Comparison of ENCODE assay signal across 15 mouse cellular contexts in the genomic region with DNA sequence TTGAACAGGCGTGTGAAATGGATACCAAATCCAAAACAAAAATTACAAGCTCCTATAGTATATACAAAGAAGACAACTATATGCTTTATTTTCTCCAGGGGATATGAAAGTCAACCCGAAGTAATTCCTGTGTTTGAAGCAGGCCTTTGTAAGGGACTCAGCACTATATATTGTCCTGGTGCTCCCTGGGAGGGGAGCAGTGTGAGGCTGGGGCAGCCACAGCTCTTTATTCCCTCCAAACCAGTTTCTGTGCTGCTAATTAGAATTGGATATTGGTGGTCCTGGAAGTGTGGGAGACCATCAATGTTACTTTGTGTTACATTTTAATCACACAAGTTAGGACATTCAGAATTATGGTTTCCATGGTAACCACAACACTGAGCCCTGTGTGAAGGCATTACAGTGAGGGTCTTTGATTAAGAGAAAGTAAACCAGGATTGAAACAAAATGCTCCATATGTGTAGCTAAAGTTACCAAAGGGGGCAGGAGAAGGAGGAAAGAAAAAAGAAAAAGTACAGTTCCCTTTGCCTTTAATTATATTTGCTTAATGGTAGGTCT.
A peak's percentile ranks its signal among the peaks of the same experiment; 100 is the strongest.
DNase-seq lines count a peak whose midpoint lies in the region; ATAC-seq and TF ChIP-seq lines count a peak whose summit lies in the region.
"Had no signal": no experiment of that assay in that cellular context is flagged by ENCODE, and none has a peak within 500 bp of the region (broad histone marks: within the 10 kb centered on the region; RNA-seq: fewer than 3 reads in every experiment).

No protein-coding gene starts in this region.

- 0 out of 2 replicates have a peak overlapping the region, but pooled peaks have one; percentile 33 for H3K27ac ChIP-seq in embryonic facial prominence, embryonic 14.5 days (replicated peaks; ENCODE audit: low read depth, low read length)
- peak overlapping the region; percentile 33; the same call in 1 of the 2 replicates for H3K27ac ChIP-seq in hindbrain, embryonic 14.5 days
- H3K27ac ChIP-seq in midbrain, embryonic 14.5 days (replicated peaks; ENCODE audit: low read depth, low read length) = no peak overlapping the region
- H3K27ac ChIP-seq: gastrocnemius, adult 2 months; left cerebral cortex, adult 2 months; liver, embryonic 12.5 days; stomach, embryonic 15.5 days had no signal

- no peaks in the 10 kb centered on the region for H3K9me3 ChIP-seq in embryonic facial prominence, embryonic 14.5 days (ENCODE audit: control insufficient read depth, low read length)
- H3K9me3 ChIP-seq in hindbrain, embryonic 14.5 days (ENCODE audit: control insufficient read depth, low read length) = no peaks in the 10 kb centered on the region
- H3K9me3 ChIP-seq in midbrain, embryonic 14.5 days (ENCODE audit: control insufficient read depth, low read length) = no peaks in the 10 kb centered on the region
- H3K9me3 ChIP-seq: liver, embryonic 12.5 days; stomach, embryonic 15.5 days had no signal

- no peak overlapping the region for H3K9ac ChIP-seq in embryonic facial prominence, embryonic 14.5 days (ENCODE audit: low read depth, low read length)
- H3K9ac ChIP-seq in hindbrain, embryonic 14.5 days = no peak overlapping the region
- no peak overlapping the region for H3K9ac ChIP-seq in midbrain, embryonic 14.5 days (replicated peaks; ENCODE audit: low read length)
- H3K9ac ChIP-seq: liver, embryonic 12.5 days; stomach, embryonic 15.5 days had no signal

- TF ChIP-seq POLR2A in brain, embryonic 14.5 days (IDR thresholded peaks at IDR 0.05; ENCODE audit: borderline replicate concordance, extremely low read depth, insufficient read depth, insufficient read length, poor library complexity, severe bottlenecking) = no peak

- DNase-seq in brain, embryonic 14.5 days (ENCODE audit: low read depth) = peak; percentile 82
- no peak for DNase-seq in embryonic facial prominence, embryonic 14.5 days (ENCODE audit: low spot score)
- DNase-seq in hindbrain, embryonic 14.5 days (ENCODE audit: low spot score) = peak; percentile 42
- DNase-seq in midbrain, embryonic 14.5 days = peak; percentile 60
- no peak for DNase-seq in lung, postnatal 36 days
- no peak for DNase-seq in kidney, adult 9 months
- DNase-seq in kidney, postnatal 25 days = no peak
- DNase-seq: adrenal gland, postnatal 36 days; cerebellum, adult 11 months; gastrocnemius, adult 2 months; heart, postnatal 14 days; kidney, adult 11 months had no signal

- H3K27me3 ChIP-seq in embryonic facial prominence, embryonic 14.5 days (replicated peaks; ENCODE audit: control insufficient read depth, insufficient read depth, low read length) = no peaks in the 10 kb centered on the region
- H3K27me3 ChIP-seq in hindbrain, embryonic 14.5 days (ENCODE audit: control insufficient read depth, insufficient read depth, low read length) = no peaks in the 10 kb centered on the region
- H3K27me3 ChIP-seq in midbrain, embryonic 14.5 days (ENCODE audit: control insufficient read depth, insufficient read depth, low read length) = no peaks in the 10 kb centered on the region
- H3K27me3 ChIP-seq: liver, embryonic 12.5 days; stomach, embryonic 15.5 days had no signal

- no peaks in the 10 kb centered on the region for H3K4me1 ChIP-seq in embryonic facial prominence, embryonic 14.5 days (ENCODE audit: control insufficient read depth, insufficient read depth, low read length)
- H3K4me1 ChIP-seq in hindbrain, embryonic 14.5 days (replicated peaks; ENCODE audit: control insufficient read depth, insufficient read depth, low read length) = no peaks in the 10 kb centered on the region
- 0 out of 2 replicates have a peak, but pooled peaks cover 4% of the 10 kb centered on the region for H3K4me1 ChIP-seq in midbrain, embryonic 14.5 days (ENCODE audit: control insufficient read depth, insufficient read depth, low read length)
- H3K4me1 ChIP-seq: liver, embryonic 12.5 days; stomach, embryonic 15.5 days had no signal

- 48% methylated on average over 2 of the region's 2 CpGs for WGBS in embryonic facial prominence, embryonic 14.5 days
- 36% methylated on average over 2 of the region's 2 CpGs for WGBS in hindbrain, embryonic 14.5 days
- 36% methylated on average over 2 of the region's 2 CpGs for WGBS in midbrain, embryonic 14.5 days

- TF ChIP-seq CTCF in brain, embryonic 14.5 days (IDR thresholded peaks at IDR 0.05; ENCODE audit: borderline replicate concordance, extremely low read depth, insufficient read depth, insufficient read length) = no peak

- peak; percentile 55; the same call in 1 of the 2 replicates for ATAC-seq in embryonic facial prominence, embryonic 14.5 days (ENCODE audit: low read depth)
- peak; percentile 70; the same call in 1 of the 2 replicates for ATAC-seq in hindbrain, embryonic 14.5 days (ENCODE audit: low FRiP score)
- peak; percentile 57; the same call in 1 of the 2 replicates for ATAC-seq in midbrain, embryonic 14.5 days (ENCODE audit: low FRiP score, low TSS enrichment)
- ATAC-seq: liver, embryonic 12.5 days had no signal

- no peak overlapping the region for H3K4me3 ChIP-seq in embryonic facial prominence, embryonic 14.5 days (ENCODE audit: low read depth, low read length)
- H3K4me3 ChIP-seq in hindbrain, embryonic 14.5 days (replicated peaks; ENCODE audit: low read length) = no peak overlapping the region
- H3K4me3 ChIP-seq in midbrain, embryonic 14.5 days (replicated peaks; ENCODE audit: low read depth, low read length) = no peak overlapping the region
- H3K4me3 ChIP-seq: gastrocnemius, adult 2 months; left cerebral cortex, adult 2 months; liver, embryonic 12.5 days; stomach, embryonic 15.5 days had no signal

- H3K36me3 ChIP-seq in embryonic facial prominence, embryonic 14.5 days (ENCODE audit: control insufficient read depth, insufficient read depth, low read length) = no peaks in the 10 kb centered on the region
- H3K36me3 ChIP-seq in hindbrain, embryonic 14.5 days (replicated peaks; ENCODE audit: control insufficient read depth, insufficient read depth) = no peaks in the 10 kb centered on the region
- no peaks in the 10 kb centered on the region for H3K36me3 ChIP-seq in midbrain, embryonic 14.5 days (ENCODE audit: control insufficient read depth, insufficient read depth, low read length)
- H3K36me3 ChIP-seq: liver, embryonic 12.5 days; stomach, embryonic 15.5 days had no signal

- no peak overlapping the region for H3K4me2 ChIP-seq in embryonic facial prominence, embryonic 14.5 days (ENCODE audit: low read depth, low read length)
- H3K4me2 ChIP-seq in hindbrain, embryonic 14.5 days (replicated peaks) = no peak overlapping the region
- no peak overlapping the region for H3K4me2 ChIP-seq in midbrain, embryonic 14.5 days (ENCODE audit: low read length)
- H3K4me2 ChIP-seq: liver, embryonic 12.5 days; stomach, embryonic 15.5 days had no signal

Comparison
In these comparisons a context has a peak if more than half of its experiments do, and no peak if none do; other contexts are left out.
1. DNase-seq: peak in brain, embryonic 14.5 days (single experiment), hindbrain, embryonic 14.5 days (single experiment) and midbrain, embryonic 14.5 days (single experiment); none in embryonic facial prominence, embryonic 14.5 days (single experiment), lung, postnatal 36 days (single experiment), kidney, adult 9 months (single experiment) and kidney, postnatal 25 days (0 of 2).
2. Peak in every context shown above with its lines, with median percentiles within 50 percentile points of each other: ATAC-seq.